Mouse (Mus musculus) MEL (cell line): ENCODE results near the gene Myrf.

Experiments used
- CTCF ChIP-seq, 3 experiments: IDR thresholded peaks in 2 of 3; conservative IDR thresholded peaks in 1 of 3; 2 replicates each; pipeline ENCODE4 v1.5.1; 2011 to 2012; ENCODE audit warnings: low read length in 3 of 3, low read depth in 2 of 3, mild to moderate bottlenecking in 2 of 3, improper control_type of control experiment in 1 of 3, inconsistent platforms in 1 of 3, mixed read lengths in 1 of 3, moderate library complexity in 1 of 3; ENCODE audit not compliant: control insufficient read depth in 1 of 3, insufficient read depth in 1 of 3, poor library complexity in 1 of 3, severe bottlenecking in 1 of 3
- ELF1 ChIP-seq: IDR thresholded peaks from 2 replicates; pipeline ENCODE4 v1.6.1; 2014; ENCODE audit warnings: low read depth, mild to moderate bottlenecking, inconsistent platforms, low read length, improper control_type of control experiment, moderate library complexity
- EP300 ChIP-seq, 2 experiments: IDR thresholded peaks; 2 replicates each; pipeline ENCODE4 v1.6.1; 2011; ENCODE audit warnings: improper control_type of control experiment in 2 of 2, low read length in 2 of 2, low read depth in 1 of 2, mild to moderate bottlenecking in 1 of 2
- HCFC1 ChIP-seq: IDR thresholded peaks from 2 replicates; pipeline ENCODE4 v1.6.1; 2012; ENCODE audit warnings: low read depth, mild to moderate bottlenecking, inconsistent platforms, low read length, improper control_type of control experiment, moderate library complexity
- MAX ChIP-seq: IDR thresholded peaks from 2 replicates; pipeline ENCODE4 v1.6.1; 2011; ENCODE audit warnings: low read length, improper control_type of control experiment
- MYC ChIP-seq: IDR thresholded peaks from 2 replicates; pipeline ENCODE4 v1.6.1; 2011; ENCODE audit warnings: low read depth, mild to moderate bottlenecking, low read length, improper control_type of control experiment, moderate library complexity
- POLR2A ChIP-seq, 2 experiments: IDR thresholded peaks; 2 replicates each; pipeline ENCODE4 v1.6.1; 2011 to 2012; ENCODE audit warnings: low read length in 2 of 2, mild to moderate bottlenecking in 2 of 2, control low read depth in 1 of 2, improper control_type of control experiment in 1 of 2, low read depth in 1 of 2, moderate library complexity in 1 of 2; ENCODE audit not compliant: control insufficient read depth in 1 of 2, insufficient read depth in 1 of 2, poor library complexity in 1 of 2
- POLR2AphosphoS2 ChIP-seq: IDR thresholded peaks from 2 replicates; pipeline ENCODE4 v1.6.1; 2011; ENCODE audit warnings: low read length, improper control_type of control experiment
- RAD21 ChIP-seq: IDR thresholded peaks from 2 replicates; pipeline ENCODE4 v1.6.1; 2011; ENCODE audit warnings: mild to moderate bottlenecking, low read depth, low read length, improper control_type of control experiment
- TAL1 ChIP-seq: IDR thresholded peaks from 2 replicates; pipeline ENCODE4 v1.6.1; 2012; ENCODE audit warnings: mild to moderate bottlenecking, inconsistent platforms, low read length, moderate library complexity, mixed read lengths
- UBTF ChIP-seq: IDR thresholded peaks from 2 replicates; pipeline ENCODE4 v1.6.1; 2012; ENCODE audit warnings: low read depth, mild to moderate bottlenecking, inconsistent platforms, low read length, improper control_type of control experiment, moderate library complexity, borderline replicate concordance; ENCODE audit not compliant: insufficient read depth
- USF1 ChIP-seq: IDR thresholded peaks from 2 replicates; pipeline ENCODE4 v1.6.1; 2014; ENCODE audit warnings: low read depth, mild to moderate bottlenecking, inconsistent platforms, low read length, improper control_type of control experiment, moderate library complexity
- USF2 ChIP-seq, 2 experiments: IDR thresholded peaks; 2 replicates each; pipeline ENCODE4 v1.6.1; 2011 to 2012; ENCODE audit warnings: improper control_type of control experiment in 2 of 2, low read length in 2 of 2, borderline replicate concordance in 1 of 2, inconsistent platforms in 1 of 2, low read depth in 1 of 2, mild to moderate bottlenecking in 1 of 2; ENCODE audit not compliant: insufficient read depth in 1 of 2

DNA sequence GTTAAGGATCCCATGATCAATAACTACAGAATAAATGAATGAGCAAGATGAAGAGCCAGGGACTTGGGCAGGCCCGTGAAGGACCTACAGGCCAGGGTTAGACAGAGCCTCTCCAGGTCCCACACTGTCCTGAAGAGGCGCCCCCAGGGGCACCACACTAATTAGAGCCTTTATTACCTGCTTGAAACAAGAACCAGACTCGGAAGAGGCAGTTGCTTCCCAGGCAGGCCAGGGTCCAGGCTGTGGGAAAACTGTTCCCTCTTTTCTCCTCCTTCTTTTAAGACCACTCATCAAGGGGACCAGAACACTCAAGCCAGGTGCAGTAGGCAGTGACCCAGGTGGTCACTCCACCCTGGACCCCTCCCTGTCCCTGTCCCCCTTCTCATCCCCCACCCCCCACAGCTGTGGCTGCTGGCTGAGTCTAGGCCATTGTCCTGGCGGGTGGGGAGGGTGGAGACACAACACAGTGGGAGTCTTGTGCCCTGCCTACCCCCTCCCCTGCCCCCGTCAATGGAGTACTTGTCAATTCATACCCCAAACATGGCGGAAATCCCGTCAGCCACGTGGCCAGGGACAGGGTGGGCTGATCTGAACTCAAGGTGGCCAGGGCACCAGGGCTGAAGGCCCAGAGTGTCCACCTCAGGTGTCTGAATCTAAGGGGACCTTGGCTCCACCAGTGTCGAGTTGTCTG is 8.1 kb downstream of the Myrf start:
- TF ChIP-seq TAL1: no peak
- TF ChIP-seq ELF1: no peak
- no peak for TF ChIP-seq USF2 (IDR thresholded peaks at IDR 0.05; ENCODE audit: borderline replicate concordance in 1 of 2, insufficient read depth in 1 of 2, low read depth in 1 of 2, low read length in 2 of 2)
- no peak for TF ChIP-seq USF1
- no peak for TF ChIP-seq MYC
- no peak for TF ChIP-seq RAD21
- TF ChIP-seq POLR2A (IDR thresholded peaks at IDR 0.05; ENCODE audit: control insufficient read depth in 1 of 2, insufficient read depth in 1 of 2, low read depth in 1 of 2, low read length in 2 of 2, poor library complexity in 1 of 2): no peak
- no peak for TF ChIP-seq MAX
- no peak for TF ChIP-seq UBTF
- no peak for TF ChIP-seq POLR2AphosphoS2
- no peak for TF ChIP-seq EP300 (IDR thresholded peaks at IDR 0.05; ENCODE audit: low read depth in 1 of 2, low read length in 2 of 2)
- no peak for TF ChIP-seq HCFC1
- no peak for TF ChIP-seq CTCF (IDR thresholded peaks at IDR 0.05 in 2 of 3, conservative IDR thresholded peaks at IDR 0.05 in 1 of 3; ENCODE audit: control insufficient read depth in 1 of 3, insufficient read depth in 1 of 3, low read depth in 2 of 3, low read length in 3 of 3, poor library complexity in 1 of 3, severe bottlenecking in 1 of 3)
